Mouse (Mus musculus) sigmoid colon, adult 10 weeks (tissue): ENCODE data around the gene Naa60. TPM values are rescaled to one million over a fixed set of nuclear protein-coding genes. Genes with fewer than 3 reads are reported as not detected.

Experiments
- polyA plus RNA-seq: library from polyadenylated mRNA; stranded (reverse); fragments of 350-450 nt; fragmentation: Illumina TruSeq; extraction: RNeasy Lipid Tissue Mini Kit (QIAGEN cat#74804); gene quantifications from one replicate; pipeline ENCODE4 v1.2.3, GENCODE M21; 2014; ENCODE audit warnings: low read depth, low replicate concordance

The Naa60 gene
- polyA plus RNA-seq = 132 TPM

DNA sequence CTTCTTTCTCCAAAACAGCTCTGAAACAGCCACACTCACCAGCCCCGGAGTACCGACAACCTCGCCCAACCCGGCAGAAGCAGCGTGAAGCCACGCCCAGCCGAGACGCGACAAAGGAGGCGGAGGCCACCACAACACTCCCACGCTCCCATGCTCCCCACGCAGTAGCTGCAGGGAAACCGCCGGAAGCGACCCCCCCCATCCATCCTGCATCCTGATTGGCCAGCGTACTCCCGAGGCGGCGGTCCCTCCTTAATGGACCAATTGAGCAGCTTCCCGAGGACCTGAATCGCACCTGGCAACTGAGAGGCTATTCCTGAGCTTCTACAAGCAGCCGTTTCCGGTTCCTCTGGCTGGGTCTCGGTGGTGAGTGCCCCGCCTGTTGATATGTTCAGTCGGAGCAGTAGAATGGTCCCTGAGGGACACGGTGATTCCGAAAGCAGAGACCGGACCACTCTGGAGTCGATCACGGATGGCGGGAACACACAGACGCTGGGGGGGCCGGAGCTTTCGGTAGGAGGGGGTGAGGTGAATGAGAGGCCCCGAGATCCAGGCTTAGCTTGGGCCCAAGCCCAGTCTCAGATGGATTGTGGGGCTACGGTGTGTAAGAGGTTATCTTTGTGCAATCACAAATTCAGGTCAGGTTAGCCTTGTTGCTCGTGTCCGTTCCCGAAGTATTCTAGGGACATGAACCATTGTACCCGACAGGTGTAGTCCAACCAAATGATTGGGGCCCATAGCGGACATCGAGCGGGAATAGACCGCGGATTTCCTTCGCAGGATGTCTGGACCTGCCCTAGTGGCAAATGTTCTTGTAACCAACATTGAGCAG is at the start of gene Naa60:
Naa60 (plus strand) TSS at position 160 of the 832 bp plus-strand sequence.

GRCm38 (mm10) chr16:3830588-3831109 is 41.5 kb upstream of the Naa60 start, which contains the start of gene Olfr15:
TSS of gene Olfr15 (plus strand) at chr16:3830878.

DNA sequence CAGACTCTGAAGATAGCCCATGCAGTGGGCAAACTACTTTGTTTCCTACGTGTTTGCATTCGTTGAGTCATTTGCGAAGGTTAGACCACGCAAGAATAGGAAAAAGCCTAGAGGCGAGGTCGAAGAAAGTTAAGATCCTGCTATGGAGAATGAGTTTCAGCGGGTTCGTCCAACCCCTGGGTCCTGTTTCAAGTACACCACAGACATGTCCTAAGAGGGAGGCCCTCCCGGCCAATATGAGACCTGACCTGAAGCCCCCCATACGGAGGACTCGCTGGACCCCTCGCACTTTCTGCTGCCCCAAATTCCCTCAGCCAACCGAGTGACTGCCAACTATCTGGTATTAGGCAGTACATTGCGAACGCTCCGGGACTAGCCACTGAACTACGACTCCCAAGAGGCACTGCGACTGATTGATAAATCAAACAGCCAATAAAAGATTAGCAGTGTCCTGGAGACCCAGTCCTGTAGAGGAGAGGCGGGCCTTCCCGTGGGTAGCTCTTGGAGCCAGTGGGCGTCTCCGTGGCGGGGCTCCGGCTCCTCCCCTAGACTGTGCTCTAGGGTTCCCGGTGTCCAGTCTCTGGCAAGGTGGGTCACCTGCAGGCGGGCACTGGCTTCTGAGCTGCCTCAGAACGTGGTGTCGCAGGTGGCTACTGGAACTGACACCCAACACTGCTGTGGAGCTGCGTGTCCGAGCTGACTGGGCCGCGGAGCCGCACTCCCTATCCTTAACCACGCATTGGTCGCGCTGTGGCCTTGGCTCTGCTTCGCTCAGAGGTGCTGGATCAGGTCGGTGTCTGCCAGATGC is 25.3 kb upstream of the Naa60 start, which contains the start of gene Zfp174:
Zfp174 (plus strand) TSS at position 558 of the 808 bp plus-strand sequence.

DNA sequence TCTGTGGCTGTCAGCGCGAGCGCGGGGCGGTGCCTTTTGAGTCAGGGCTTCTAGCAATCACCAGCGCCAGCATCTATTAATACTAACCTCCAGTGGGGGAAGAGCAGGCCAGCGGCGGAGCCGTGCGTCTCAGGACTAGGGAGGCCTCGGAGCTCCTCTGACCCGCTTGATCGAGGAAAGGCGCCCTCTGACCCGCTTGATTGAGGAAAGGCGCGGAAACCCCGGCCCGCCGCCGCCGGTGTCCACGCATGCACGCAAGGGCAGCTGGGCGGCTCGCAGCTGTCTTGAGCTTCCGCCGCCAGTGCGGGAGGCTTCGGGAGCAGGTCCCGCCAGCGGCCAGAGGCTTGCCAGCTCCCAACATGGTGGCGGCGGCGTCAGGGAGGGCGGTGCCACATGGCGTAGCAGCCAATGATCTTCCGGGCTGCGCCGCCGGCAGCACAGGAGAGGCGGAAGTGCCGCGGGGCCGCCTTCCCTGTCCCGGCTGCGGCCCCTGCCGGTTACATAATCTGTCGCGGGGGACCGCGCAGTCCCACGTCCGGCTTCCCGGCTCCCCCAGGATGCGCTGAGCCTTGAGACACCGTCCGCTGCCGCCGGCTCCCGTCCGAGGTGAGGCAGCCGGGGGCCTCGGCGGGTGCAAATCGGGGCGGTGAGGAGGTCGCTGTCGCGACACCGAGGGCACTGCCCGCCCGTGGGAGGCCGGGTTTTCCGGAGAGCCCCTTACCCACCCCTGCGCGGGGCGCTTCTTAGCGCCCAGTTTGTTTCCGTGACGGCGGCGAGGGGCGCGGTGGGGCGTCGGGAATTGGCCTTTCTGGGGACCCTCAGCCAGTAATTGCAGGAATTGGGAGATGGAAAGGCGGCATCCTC is 12.3 kb downstream of the Naa60 start, which contains the start of the genes Zfp597 and Gm20695:
Zfp597 (minus strand) TSS at position 361 of the 864 bp plus-strand sequence.
Gm20695 (plus strand) TSS at position 448 of the 864 bp plus-strand sequence.

GRCm38 (mm10) chr16:3908537-3909111 is 36.4 kb downstream of the Naa60 start, which contains the start of the genes 1700037C18Rik and Cluap1:
TSS of gene 1700037C18Rik (minus strand) at chr16:3908689.
TSS of gene Cluap1 (plus strand) at chr16:3908801.

Other genes starting within 250 kb of the Naa60 start
- gene Mefv, start 154.3 kb upstream of the Naa60 start, polyA plus RNA-seq = 0.91 TPM
- 50.2 TPM for gene Zfp263, start 128.3 kb upstream of the Naa60 start, polyA plus RNA-seq
- not detected for gene Olfr15, start 41.5 kb upstream of the Naa60 start, polyA plus RNA-seq
- gene Zfp174, start 25.1 kb upstream of the Naa60 start, polyA plus RNA-seq = 4.1 TPM
- 17.8 TPM for gene Zfp597, start 12.2 kb downstream of the Naa60 start, polyA plus RNA-seq
- 1.3 TPM for gene Gm20695, start 12.3 kb downstream of the Naa60 start, polyA plus RNA-seq
- not detected for gene 1700037C18Rik, start 36.3 kb downstream of the Naa60 start, polyA plus RNA-seq
- gene Cluap1, start 36.4 kb downstream of the Naa60 start, polyA plus RNA-seq = 19.5 TPM
- 1.4 TPM for gene Nlrc3, start 104.3 kb downstream of the Naa60 start, polyA plus RNA-seq
- gene Slx4, start 131.4 kb downstream of the Naa60 start, polyA plus RNA-seq = 8.4 TPM
- gene Dnase1, start 164.6 kb downstream of the Naa60 start, polyA plus RNA-seq = not detected
- gene Trap1, start 205.5 kb downstream of the Naa60 start, polyA plus RNA-seq = 29.0 TPM